Mouse (Mus musculus) lung, postnatal 25 days (tissue): Measurements from ENCODE around the gene Wdr73.

Source experiments
- DNase-seq: peaks from one replicate; pipeline ENCODE4 v3.0.0; 2022; ENCODE audit warnings: low spot score

Wdr73 gene

GRCm38 (mm10) chr7:80855316-80855715, 45.8 kb downstream of the Wdr73 start:
- DNase-seq = no peak

GRCm38 (mm10) chr7:80853218-80853617, 47.9 kb downstream of the Wdr73 start:
- no peak for DNase-seq

DNA sequence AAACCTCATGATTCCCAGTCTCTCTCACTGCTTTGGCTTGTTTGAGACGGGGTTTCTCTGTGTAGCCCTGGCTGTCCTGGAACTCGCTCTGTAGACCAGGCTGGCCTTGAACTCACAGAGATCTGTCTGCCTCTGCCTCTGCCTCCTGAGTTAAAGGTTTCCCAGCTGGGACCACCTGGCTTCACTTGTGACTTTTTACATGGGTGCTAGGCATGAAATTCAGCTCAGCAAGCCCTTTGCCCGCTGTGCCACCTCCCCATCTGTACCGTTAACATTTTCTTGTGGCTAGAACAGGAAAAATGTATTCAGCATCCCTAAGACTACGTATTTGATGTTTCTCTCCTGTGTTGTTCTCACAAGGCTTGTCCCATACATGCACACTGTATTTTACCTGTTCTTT, 50.5 kb downstream of the Wdr73 start:
- DNase-seq = no peak

- peak; percentile 78 for DNase-seq
Measured at GRCm38 (mm10) chr7:80849710-80850109, 51.4 kb downstream of the Wdr73 start.

DNA sequence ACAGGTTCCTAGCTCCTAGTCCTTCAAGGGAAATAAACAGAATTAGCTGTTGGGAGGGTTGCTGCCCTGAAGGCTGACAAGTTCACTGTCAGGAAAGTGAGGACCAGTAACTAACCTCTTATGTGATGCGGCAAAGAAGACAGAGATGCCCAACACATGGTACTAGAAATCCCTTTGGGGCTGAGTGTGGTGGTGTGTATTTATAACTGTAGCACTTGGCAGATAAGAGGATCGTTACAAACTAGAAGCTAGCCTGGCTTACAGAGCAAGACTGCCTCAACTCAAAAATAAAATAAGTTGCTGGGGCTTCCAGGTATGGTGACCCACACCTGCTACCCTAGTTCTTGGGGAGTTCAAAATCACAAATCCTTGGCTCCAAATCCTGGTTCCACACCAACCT, 51.8 kb downstream of the Wdr73 start:
- no peak for DNase-seq

DNA sequence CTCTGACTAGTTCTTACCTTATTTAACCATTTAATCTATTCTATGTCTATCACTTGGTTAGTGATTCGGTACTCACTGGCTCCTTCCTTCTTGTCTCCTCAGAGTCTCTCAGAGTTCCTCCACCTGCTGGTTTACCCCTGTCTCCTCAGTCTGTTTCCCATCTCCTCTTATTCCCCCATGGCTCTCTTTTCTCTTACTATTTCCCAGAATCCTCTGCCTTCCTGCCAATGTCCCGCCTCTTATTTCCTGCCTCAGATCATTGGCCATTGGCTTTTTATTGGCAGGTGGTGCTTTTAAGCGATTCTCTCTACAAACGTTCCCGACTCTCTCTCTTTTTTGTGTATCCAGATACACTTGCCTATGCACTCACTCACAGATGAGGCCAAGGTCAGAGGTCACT, 54.4 kb downstream of the Wdr73 start:
- DNase-seq = no peak

DNA sequence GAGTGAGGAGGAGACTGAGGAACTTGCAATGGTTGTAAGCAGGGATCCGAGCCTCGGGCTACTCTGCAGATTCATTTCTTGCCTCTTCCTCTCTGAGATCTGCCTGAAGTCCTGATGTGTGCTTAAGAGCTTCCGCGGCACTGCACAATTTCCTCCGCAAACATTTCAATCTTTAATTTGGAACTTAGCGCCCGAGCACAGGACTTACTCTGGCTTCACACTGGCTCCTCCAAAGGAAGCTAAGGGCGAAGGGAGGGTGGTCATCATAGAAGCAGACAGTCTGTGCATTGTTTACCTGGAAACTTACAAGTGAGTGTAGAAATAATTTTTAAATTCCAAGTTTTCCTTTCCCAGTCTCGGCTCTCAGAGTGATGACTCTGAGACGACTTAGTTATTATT, 54.8 kb downstream of the Wdr73 start:
- no peak for DNase-seq

GRCm38 (mm10) chr7:80845621-80846279, 55.3 kb downstream of the Wdr73 start:
- peak; percentile 44 for DNase-seq

DNA sequence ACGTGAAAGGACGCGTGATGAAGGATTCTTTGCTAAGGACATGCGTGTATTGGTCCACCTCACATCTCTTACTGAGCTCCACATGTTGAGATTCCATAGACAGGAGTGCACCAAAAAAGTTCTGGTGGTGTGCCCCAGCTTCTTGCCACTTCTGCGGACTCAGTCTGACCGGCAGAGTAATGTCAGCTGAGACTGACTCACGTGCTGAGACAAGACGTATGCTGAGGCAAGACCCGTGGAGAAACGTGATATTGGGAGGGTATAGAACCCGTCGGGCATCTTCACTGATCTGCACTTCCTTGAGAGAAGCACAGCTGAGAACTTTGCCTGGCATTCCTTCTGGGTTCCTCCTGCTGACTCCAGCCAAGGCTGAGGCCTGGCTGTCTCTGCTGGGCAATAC, 56.4 kb downstream of the Wdr73 start:
- no peak for DNase-seq

DNA sequence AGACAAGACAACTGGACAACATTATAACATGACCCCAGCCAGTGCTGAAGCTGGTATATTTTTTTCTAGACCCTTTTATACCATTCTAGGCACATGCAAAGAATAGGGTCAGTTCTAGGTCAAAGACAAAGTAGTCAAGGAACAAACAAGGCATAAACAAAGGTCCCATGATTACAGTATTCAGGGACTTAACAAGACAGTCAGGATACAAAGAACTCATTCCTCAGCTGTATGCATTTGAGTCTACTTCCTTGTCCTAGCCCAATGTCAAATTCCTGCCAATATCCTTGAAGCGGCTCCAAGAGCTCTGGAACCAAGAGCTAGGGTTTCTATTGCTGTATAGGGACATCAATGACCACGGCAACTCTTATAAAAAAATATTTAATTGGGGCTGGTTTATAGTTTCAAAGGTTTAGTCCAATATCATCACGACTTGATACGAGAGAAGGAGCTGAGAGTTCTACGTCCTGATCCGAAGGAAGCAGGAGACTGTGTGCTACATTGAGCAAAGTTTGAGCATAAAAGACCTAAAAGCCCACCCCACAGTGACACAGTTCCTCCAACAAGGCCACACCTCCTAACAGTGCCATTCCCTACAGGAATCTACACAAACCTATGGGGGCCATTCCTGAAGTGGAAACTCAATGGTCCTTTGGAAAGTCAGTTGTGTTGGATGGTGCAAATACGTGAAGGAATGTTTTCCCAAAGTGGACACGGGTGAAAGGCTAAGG, 57.0 kb downstream of the Wdr73 start:
- DNase-seq = no peak

DNA sequence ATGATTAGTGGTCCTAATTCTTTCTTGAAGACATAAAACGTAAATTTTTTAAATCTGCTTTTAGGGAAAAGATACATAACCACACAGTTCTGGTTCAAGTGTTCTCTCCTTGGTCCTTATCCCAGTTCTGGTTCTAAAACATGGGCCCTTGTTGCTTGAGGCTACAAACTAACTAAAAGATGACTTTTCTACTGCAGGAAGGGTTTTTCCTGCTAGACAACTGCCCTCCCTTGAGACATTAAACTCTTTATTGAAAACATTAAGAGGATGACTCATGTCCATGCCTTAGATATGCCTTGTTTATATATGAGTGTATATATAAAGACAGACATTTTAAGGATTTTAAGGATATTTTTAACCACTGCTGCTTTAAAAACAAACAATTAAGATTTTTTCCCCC, 57.9 kb downstream of the Wdr73 start:
- no peak for DNase-seq

DNA sequence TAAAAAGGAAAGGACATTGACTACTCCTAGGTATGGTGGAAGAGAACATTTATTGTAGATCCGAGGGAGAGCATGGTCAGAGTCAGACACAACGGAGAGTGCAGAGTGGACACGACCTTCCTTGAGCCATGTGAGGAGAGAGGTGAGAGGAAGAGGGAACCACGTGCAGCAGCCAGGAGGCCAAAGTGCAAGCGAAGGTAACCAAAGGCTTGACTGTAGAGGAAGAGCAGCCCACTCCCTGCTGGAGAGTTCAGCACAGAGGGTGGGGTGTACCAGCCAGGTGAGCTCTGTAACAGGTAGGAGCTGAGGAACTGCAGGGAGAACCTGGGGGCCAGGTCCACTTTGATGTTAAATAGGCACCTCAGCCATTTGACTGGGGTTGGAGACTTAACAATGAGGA, 58.9 kb downstream of the Wdr73 start:
- DNase-seq = no peak

- no peak for DNase-seq
Measured at GRCm38 (mm10) chr7:80840937-80841336, 60.1 kb downstream of the Wdr73 start.
